Mouse (Mus musculus): Measurements from ENCODE around the gene Ccdc12. TPM values are rescaled to one million over a fixed set of nuclear protein-coding genes. Genes with fewer than 3 reads are reported as not detected.

Ccdc12 gene
- 130 and 138 TPM in 2 replicates for polyA plus RNA-seq (2015; fragmentation: Nextera tagmentation; extraction: Ambion mirVana)

- 0 out of 2 replicates have a peak, but pooled peaks cover 3% of the 10 kb centered on the region for H3K27me3 ChIP-seq
- peak; percentile 88 for ATAC-seq (replicated peaks; ENCODE audit: insufficient number of reproducible peaks, insufficient read depth, low FRiP score, low read depth)
- peaks cover 56% of the 10 kb centered on the region for H3K4me1 ChIP-seq (replicated peaks)
- H3K4me2 ChIP-seq = peak within 1 kb of the TSS; percentile 69
- H3K4me3 ChIP-seq = peak within 1 kb of the TSS; percentile 85
- no peaks in the 10 kb centered on the region for H3K9me3 ChIP-seq (replicated peaks)
- peak within 1 kb of the TSS; percentile 96 for H3K27ac ChIP-seq
- no peaks in the 10 kb centered on the region for H3K36me3 ChIP-seq
- WGBS = under 1% methylated on average over 52 of the region's 52 CpGs
- H3K9ac ChIP-seq = peak within 1 kb of the TSS; percentile 84
These were observed at the start of gene Ccdc12 for GRCm38 (mm10) chr9:110656249-110657221. Gene Ccdc12, plus strand, starts transcription at chr9:110656503.

- Histone ChIP-seq H3K36me3 (peaks cover 32% of the 10 kb centered on the region), H3K27ac (no peak overlapping the region), H3K9me3 (replicated peaks) (no peaks in the 10 kb centered on the region), H3K9ac (no peak overlapping the region), H3K4me2 (no peak overlapping the region), H3K4me3 (no peak overlapping the region), H3K27me3 (no peaks in the 10 kb centered on the region), H3K4me1 (replicated peaks) (no peaks in the 10 kb centered on the region)
- 86% methylated on average over 3 of the region's 3 CpGs for WGBS
- no peak for ATAC-seq (replicated peaks; ENCODE audit: insufficient number of reproducible peaks, insufficient read depth, low FRiP score, low read depth)
These were observed 44.8 kb upstream of the Ccdc12 start for GRCm38 (mm10) chr9:110611471-110611870.

DNA sequence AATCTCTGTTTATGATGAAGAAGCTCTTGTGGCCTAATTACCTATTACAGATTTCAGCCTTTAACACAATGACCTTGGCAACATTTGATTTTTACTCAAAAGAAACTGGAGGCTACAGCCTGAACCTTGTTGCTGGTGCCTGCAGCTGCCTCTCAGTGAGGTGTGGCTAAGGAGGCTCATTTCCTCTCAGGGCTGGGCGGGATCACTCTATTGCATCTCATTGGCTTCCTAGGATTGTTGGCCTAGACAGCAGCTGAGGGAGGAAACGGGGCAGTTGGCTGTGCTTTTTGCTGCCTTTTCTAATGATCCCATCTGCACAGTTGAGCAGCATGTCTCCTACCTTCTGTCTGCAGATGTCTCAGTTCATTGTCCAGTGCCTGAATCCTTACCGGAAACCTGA lies 39.2 kb upstream of the Ccdc12 start:
- peaks cover 55% of the 10 kb centered on the region for H3K36me3 ChIP-seq
- no peak overlapping the region for H3K27ac ChIP-seq
- H3K4me3 ChIP-seq = no peak overlapping the region
- ATAC-seq (replicated peaks; ENCODE audit: insufficient number of reproducible peaks, insufficient read depth, low FRiP score, low read depth) = no peak
- H3K27me3 ChIP-seq = no peaks in the 10 kb centered on the region
- whole genome bisulfite sequencing = 69% methylated on average over 3 of the region's 3 CpGs
- no peaks in the 10 kb centered on the region for H3K4me1 ChIP-seq (replicated peaks)
- no peak overlapping the region for H3K9ac ChIP-seq
- H3K9me3 ChIP-seq (replicated peaks) = no peaks in the 10 kb centered on the region
- no peak overlapping the region for H3K4me2 ChIP-seq

DNA sequence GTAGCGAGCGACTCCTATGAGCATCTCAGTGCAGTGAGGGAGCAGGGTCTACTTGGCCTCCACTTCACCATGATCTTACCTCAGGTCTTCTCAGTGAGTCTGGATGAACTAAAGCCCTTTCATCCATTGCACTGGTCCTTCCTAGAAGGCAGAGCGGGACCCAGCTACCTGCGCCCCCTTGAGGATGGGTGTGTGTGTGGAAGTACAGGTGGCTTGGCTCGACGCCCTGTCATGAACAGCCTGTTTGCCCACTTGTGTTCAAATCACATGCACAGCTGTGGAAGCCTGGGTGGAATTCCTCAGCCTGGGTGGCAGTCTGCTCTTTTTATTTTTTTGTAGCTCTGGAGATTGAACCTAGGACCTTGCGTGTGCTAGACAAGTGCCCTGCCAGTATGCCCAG lies 36.1 kb upstream of the Ccdc12 start:
- H3K4me1 ChIP-seq (replicated peaks) = peaks cover 8% of the 10 kb centered on the region
- no peak for ATAC-seq (replicated peaks; ENCODE audit: insufficient number of reproducible peaks, insufficient read depth, low FRiP score, low read depth)

GRCm38 (mm10) chr9:110620685-110621084 lies 35.6 kb upstream of the Ccdc12 start:
- Histone ChIP-seq H3K9ac (no peak overlapping the region), H3K4me3 (no peak overlapping the region), H3K27me3 (no peaks in the 10 kb centered on the region), H3K27ac (no peak overlapping the region), H3K9me3 (replicated peaks) (no peaks in the 10 kb centered on the region), H3K36me3 (peaks cover 40% of the 10 kb centered on the region), H3K4me1 (replicated peaks) (peaks cover 13% of the 10 kb centered on the region), H3K4me2 (no peak overlapping the region)
- 90% methylated on average over 7 of the region's 7 CpGs for WGBS
- no peak for ATAC-seq (replicated peaks; ENCODE audit: insufficient number of reproducible peaks, insufficient read depth, low FRiP score, low read depth)

More for the DNA sequence above, 36.1 kb upstream of the Ccdc12 start:
- no peaks in the 10 kb centered on the region for H3K27me3 ChIP-seq
- H3K4me2 ChIP-seq = no peak overlapping the region
- H3K9me3 ChIP-seq (replicated peaks) = no peaks in the 10 kb centered on the region
- WGBS = 84% methylated on average over 7 of the region's 7 CpGs
- no peak overlapping the region for H3K4me3 ChIP-seq
- no peak overlapping the region for H3K9ac ChIP-seq
- H3K36me3 ChIP-seq = peaks cover 45% of the 10 kb centered on the region
- H3K27ac ChIP-seq = no peak overlapping the region

GRCm38 (mm10) chr9:110622621-110623219 lies 33.6 kb upstream of the Ccdc12 start:
- Histone ChIP-seq H3K9me3 (replicated peaks) (no peaks in the 10 kb centered on the region), H3K4me3 (no peak overlapping the region), H3K9ac (no peak overlapping the region), H3K27me3 (no peaks in the 10 kb centered on the region), H3K27ac (no peak overlapping the region), H3K36me3 (peaks cover 39% of the 10 kb centered on the region), H3K4me2 (no peak overlapping the region), H3K4me1 (replicated peaks) (peaks cover 13% of the 10 kb centered on the region)
- ATAC-seq (replicated peaks; ENCODE audit: insufficient number of reproducible peaks, insufficient read depth, low FRiP score, low read depth) = no peak
- WGBS = 82% methylated on average over 12 of the region's 12 CpGs

DNA sequence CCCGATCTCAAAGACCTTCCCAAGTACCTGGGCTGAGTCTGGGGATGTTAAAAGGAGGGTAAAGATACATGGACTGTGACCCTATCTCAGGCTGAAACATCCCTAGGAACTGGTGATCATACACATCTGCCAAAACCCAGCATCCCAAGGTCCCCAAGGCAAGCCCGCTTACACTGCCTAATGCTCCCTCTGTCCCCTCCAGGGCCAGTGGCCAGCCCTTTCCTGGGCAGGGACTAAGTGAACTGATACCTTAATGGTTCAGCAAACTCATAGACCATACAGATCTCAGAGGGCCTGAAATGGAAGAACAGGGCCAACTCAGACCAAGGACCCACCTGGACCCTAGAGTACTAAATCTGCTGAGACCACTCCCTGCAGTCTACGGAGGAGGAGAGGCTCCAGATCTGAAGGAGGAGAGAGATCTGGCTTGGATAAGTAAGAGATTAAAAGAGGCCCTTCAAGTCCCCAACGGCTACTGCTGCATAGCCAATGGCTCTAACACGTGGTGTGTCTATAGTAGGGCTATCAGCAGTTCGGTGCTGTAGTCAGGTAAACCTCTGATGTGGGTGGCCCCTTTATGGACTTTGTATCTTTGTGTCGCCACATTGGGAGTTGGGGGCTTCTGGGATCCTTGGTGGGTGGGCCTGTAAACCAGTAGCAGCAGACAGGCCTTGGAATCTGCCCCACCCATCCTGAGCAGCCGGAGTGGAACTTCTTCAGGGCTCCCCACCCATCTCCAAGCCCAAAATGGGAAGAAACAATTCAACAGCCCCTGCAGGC lies 32.7 kb upstream of the Ccdc12 start:
- H3K27ac ChIP-seq = peak overlapping the region; percentile 88
- H3K4me2 ChIP-seq = peak overlapping the region; percentile 95
- H3K9me3 ChIP-seq (replicated peaks) = no peaks in the 10 kb centered on the region
- H3K9ac ChIP-seq = peak overlapping the region; percentile 74
- ATAC-seq (replicated peaks; ENCODE audit: insufficient number of reproducible peaks, insufficient read depth, low FRiP score, low read depth) = no peak
- H3K36me3 ChIP-seq = peaks cover 35% of the 10 kb centered on the region
- H3K27me3 ChIP-seq = no peaks in the 10 kb centered on the region
- peaks cover 13% of the 10 kb centered on the region for H3K4me1 ChIP-seq (replicated peaks)
- WGBS = 42% methylated on average over 8 of the region's 8 CpGs
- H3K4me3 ChIP-seq = peak overlapping the region; percentile 66

GRCm38 (mm10) chr9:110624361-110625166 lies 31.7 kb upstream of the Ccdc12 start, which contains the start of gene Nradd:
Gene Nradd, minus strand, starts transcription at chr9:110624452.
- Histone ChIP-seq H3K9me3 (replicated peaks) (no peaks in the 10 kb centered on the region), H3K27me3 (no peaks in the 10 kb centered on the region), H3K4me2 (peak within 1 kb of the TSS; percentile 95), H3K9ac (peak within 1 kb of the TSS; percentile 74), H3K36me3 (peaks cover 29% of the 10 kb centered on the region; the same call in 1 of the 2 replicates), H3K4me3 (peak within 1 kb of the TSS; percentile 66), H3K4me1 (replicated peaks) (peaks cover 13% of the 10 kb centered on the region), H3K27ac (peak within 1 kb of the TSS; percentile 88)
- WGBS = 4% methylated on average over 41 of the region's 41 CpGs
- ATAC-seq (replicated peaks; ENCODE audit: insufficient number of reproducible peaks, insufficient read depth, low FRiP score, low read depth) = peak; percentile 92

DNA sequence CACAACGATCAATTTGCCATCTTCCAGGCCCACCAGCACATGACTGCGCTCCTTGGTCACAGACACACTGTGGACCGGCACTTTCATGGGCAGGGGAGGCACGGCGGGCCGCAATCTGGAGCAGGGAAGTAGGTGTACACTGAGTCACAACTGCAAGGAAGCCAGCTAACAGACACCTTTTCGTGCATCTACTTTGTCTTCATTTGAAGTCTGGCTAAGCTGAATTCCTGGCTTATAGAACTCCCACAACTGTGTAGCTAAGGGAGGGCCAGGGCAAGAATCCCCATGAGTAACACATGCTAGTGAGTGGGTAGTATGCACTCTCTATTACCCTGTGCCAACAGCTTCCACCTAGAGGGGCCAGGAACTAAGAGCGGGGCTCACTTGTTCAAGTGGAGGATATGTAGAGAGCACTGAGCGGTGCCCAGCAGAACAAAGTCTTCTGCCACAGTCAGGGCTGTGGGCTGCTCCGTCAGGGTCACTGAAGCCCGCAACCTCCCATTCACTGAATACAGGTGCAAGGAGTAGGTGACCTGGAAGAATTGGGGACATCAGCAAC lies 30.9 kb upstream of the Ccdc12 start:
- 68% methylated on average over 11 of the region's 11 CpGs for WGBS
- no peaks in the 10 kb centered on the region for H3K9me3 ChIP-seq (replicated peaks)
- H3K4me1 ChIP-seq (replicated peaks) = peaks cover 13% of the 10 kb centered on the region
- peak overlapping the region; percentile 88 for H3K27ac ChIP-seq
- H3K4me3 ChIP-seq = peak overlapping the region; percentile 66
- H3K27me3 ChIP-seq = 0 out of 2 replicates have a peak, but pooled peaks cover 3% of the 10 kb centered on the region
- peak overlapping the region; percentile 95 for H3K4me2 ChIP-seq
- H3K9ac ChIP-seq = peak overlapping the region; percentile 74
- H3K36me3 ChIP-seq = peaks cover 26% of the 10 kb centered on the region; the same call in 1 of the 2 replicates
- no peak for ATAC-seq (replicated peaks; ENCODE audit: insufficient number of reproducible peaks, insufficient read depth, low FRiP score, low read depth)

DNA sequence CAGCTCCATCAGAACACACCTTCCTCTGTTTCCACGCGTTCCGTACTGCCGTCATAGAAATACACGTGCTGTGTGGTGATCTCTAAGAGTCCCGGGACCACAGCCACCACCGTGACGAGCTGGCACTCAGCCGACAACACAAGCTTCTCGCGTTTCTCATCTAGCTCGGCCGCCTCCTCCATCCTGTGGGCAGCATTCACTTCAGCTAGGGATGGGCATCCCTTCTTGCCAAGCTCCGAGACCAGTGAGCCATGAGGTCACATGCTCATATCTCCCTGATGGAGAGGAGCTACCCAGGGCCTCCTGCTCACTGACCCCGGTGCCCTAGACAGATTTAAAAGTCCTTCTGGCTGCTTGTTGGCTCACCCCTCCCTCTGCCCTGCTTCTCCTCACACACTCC lies 26.1 kb upstream of the Ccdc12 start:
- peaks cover 13% of the 10 kb centered on the region for H3K4me1 ChIP-seq (replicated peaks)
- peaks cover 44% of the 10 kb centered on the region for H3K27me3 ChIP-seq
- H3K36me3 ChIP-seq = peaks cover 39% of the 10 kb centered on the region; the same call in 1 of the 2 replicates
- no peak overlapping the region for H3K4me2 ChIP-seq
- WGBS = 83% methylated on average over 15 of the region's 15 CpGs
- H3K9me3 ChIP-seq (replicated peaks) = no peaks in the 10 kb centered on the region
- no peak overlapping the region for H3K27ac ChIP-seq
- ATAC-seq (replicated peaks; ENCODE audit: insufficient number of reproducible peaks, insufficient read depth, low FRiP score, low read depth) = no peak
- no peak overlapping the region for H3K9ac ChIP-seq
- no peak overlapping the region for H3K4me3 ChIP-seq

All from heart, embryonic 15.5 days (tissue).